Mouse (Mus musculus): ENCODE data around the gene Stab2. TPM values are rescaled to one million over a fixed set of nuclear protein-coding genes. Genes with fewer than 3 reads are reported as not detected.

The Stab2 gene
- polyA plus RNA-seq, 1 experiment from 2014 or later = 9.8 TPM

GRCm38 (mm10) chr10:87014391-87014965, 6.7 kb upstream of the Stab2 start:
- no peak overlapping the region for H3K9ac ChIP-seq (ENCODE audit: low read length)
- H3K4me2 ChIP-seq (ENCODE audit: low read depth, low read length) = no peak overlapping the region
- peak overlapping the region; percentile 30; the same call in 1 of the 2 replicates for H3K27ac ChIP-seq (ENCODE audit: low read length)
- H3K4me3 ChIP-seq (ENCODE audit: low read length) = no peak overlapping the region
- 53% methylated on average over 7 of the region's 7 CpGs for WGBS
- H3K9me3 ChIP-seq (ENCODE audit: control insufficient read depth, low read length) = no peaks in the 10 kb centered on the region
- no peaks in the 10 kb centered on the region for H3K36me3 ChIP-seq (ENCODE audit: control insufficient read depth, insufficient read depth, low read length)
- peak; percentile 81 for ATAC-seq (ENCODE audit: low read depth)
- H3K27me3 ChIP-seq (ENCODE audit: control insufficient read depth, insufficient read depth, low read depth, low read length) = no peaks in the 10 kb centered on the region
- H3K4me1 ChIP-seq (replicated peaks; ENCODE audit: control insufficient read depth, insufficient read depth, low read length) = 0 out of 2 replicates have a peak, but pooled peaks cover 4% of the 10 kb centered on the region

GRCm38 (mm10) chr10:87012087-87012486, 4.3 kb upstream of the Stab2 start:
- 77% methylated on average over 7 of the region's 7 CpGs for WGBS
- H3K27ac ChIP-seq (ENCODE audit: low read length) = no peak overlapping the region
- no peak for ATAC-seq (ENCODE audit: low read depth)

GRCm38 (mm10) chr10:87008215-87008499, 332 bp upstream of the Stab2 start:
- 75% methylated on average over 3 of the region's 3 CpGs for WGBS
- H3K27ac ChIP-seq (ENCODE audit: low read length) = no peak overlapping the region
- H3K9ac ChIP-seq (ENCODE audit: low read length) = no peak overlapping the region
- H3K4me2 ChIP-seq (ENCODE audit: low read depth, low read length) = no peak overlapping the region
- H3K36me3 ChIP-seq (ENCODE audit: control insufficient read depth, insufficient read depth, low read length) = no peaks in the 10 kb centered on the region
- no peaks in the 10 kb centered on the region for H3K9me3 ChIP-seq (ENCODE audit: control insufficient read depth, low read length)
- H3K4me1 ChIP-seq (replicated peaks; ENCODE audit: control insufficient read depth, insufficient read depth, low read length) = no peaks in the 10 kb centered on the region
- H3K27me3 ChIP-seq (ENCODE audit: control insufficient read depth, insufficient read depth, low read depth, low read length) = no peaks in the 10 kb centered on the region
- no peak overlapping the region for H3K4me3 ChIP-seq (ENCODE audit: low read length)
- ATAC-seq (ENCODE audit: low read depth) = no peak

More at GRCm38 (mm10) chr10:87012087-87012486, 4.3 kb upstream of the Stab2 start:
- Histone ChIP-seq H3K4me1 (replicated peaks; ENCODE audit: control insufficient read depth, insufficient read depth, low read length) (0 out of 2 replicates have a peak, but pooled peaks cover 4% of the 10 kb centered on the region), H3K9ac (ENCODE audit: low read length) (no peak overlapping the region), H3K9me3 (ENCODE audit: control insufficient read depth, low read length) (no peaks in the 10 kb centered on the region), H3K27me3 (ENCODE audit: control insufficient read depth, insufficient read depth, low read depth, low read length) (no peaks in the 10 kb centered on the region), H3K36me3 (ENCODE audit: control insufficient read depth, insufficient read depth, low read length) (no peaks in the 10 kb centered on the region), H3K4me2 (ENCODE audit: low read depth, low read length) (no peak overlapping the region), H3K4me3 (ENCODE audit: low read length) (no peak overlapping the region)

- Histone ChIP-seq H3K27me3 (ENCODE audit: control insufficient read depth, insufficient read depth, low read depth, low read length) (no peaks in the 10 kb centered on the region), H3K4me3 (ENCODE audit: low read length) (no peak overlapping the region), H3K4me1 (replicated peaks; ENCODE audit: control insufficient read depth, insufficient read depth, low read length) (no peaks in the 10 kb centered on the region), H3K9me3 (ENCODE audit: control insufficient read depth, low read length) (no peaks in the 10 kb centered on the region), H3K4me2 (ENCODE audit: low read depth, low read length) (no peak overlapping the region), H3K27ac (ENCODE audit: low read length) (no peak overlapping the region), H3K9ac (ENCODE audit: low read length) (no peak overlapping the region), H3K36me3 (ENCODE audit: control insufficient read depth, insufficient read depth, low read length) (no peaks in the 10 kb centered on the region)
- peak; percentile 36; the same call in 1 of the 2 replicates for ATAC-seq (ENCODE audit: low read depth)
- WGBS = 56% methylated on average over 14 of the region's 14 CpGs
Observed at GRCm38 (mm10) chr10:86992238-86992976, 15.4 kb downstream of the Stab2 start.

- Histone ChIP-seq H3K27me3 (ENCODE audit: control insufficient read depth, insufficient read depth, low read depth, low read length) (no peaks in the 10 kb centered on the region), H3K27ac (ENCODE audit: low read length) (no peak overlapping the region), H3K9ac (ENCODE audit: low read length) (no peak overlapping the region), H3K4me2 (ENCODE audit: low read depth, low read length) (no peak overlapping the region), H3K4me3 (ENCODE audit: low read length) (no peak overlapping the region), H3K4me1 (replicated peaks; ENCODE audit: control insufficient read depth, insufficient read depth, low read length) (no peaks in the 10 kb centered on the region), H3K36me3 (ENCODE audit: control insufficient read depth, insufficient read depth, low read length) (no peaks in the 10 kb centered on the region), H3K9me3 (ENCODE audit: control insufficient read depth, low read length) (no peaks in the 10 kb centered on the region)
- WGBS = 29% methylated on average over 9 of the region's 9 CpGs
- no peak for ATAC-seq (ENCODE audit: low read depth)
Observed at GRCm38 (mm10) chr10:86990666-86991065, 17.2 kb downstream of the Stab2 start.

- H3K4me1 ChIP-seq (replicated peaks; ENCODE audit: control insufficient read depth, insufficient read depth, low read length) = no peaks in the 10 kb centered on the region
- no peaks in the 10 kb centered on the region for H3K36me3 ChIP-seq (ENCODE audit: control insufficient read depth, insufficient read depth, low read length)
- no peak overlapping the region for H3K9ac ChIP-seq (ENCODE audit: low read length)
- H3K27ac ChIP-seq (ENCODE audit: low read length) = no peak overlapping the region
- WGBS = 49% methylated on average over 8 of the region's 8 CpGs
- ATAC-seq (ENCODE audit: low read depth) = no peak
- H3K9me3 ChIP-seq (ENCODE audit: control insufficient read depth, low read length) = no peaks in the 10 kb centered on the region
- no peak overlapping the region for H3K4me2 ChIP-seq (ENCODE audit: low read depth, low read length)
- H3K4me3 ChIP-seq (ENCODE audit: low read length) = no peak overlapping the region
- H3K27me3 ChIP-seq (ENCODE audit: control insufficient read depth, insufficient read depth, low read depth, low read length) = no peaks in the 10 kb centered on the region
Observed at GRCm38 (mm10) chr10:86989838-86990237, 18.0 kb downstream of the Stab2 start.

GRCm38 (mm10) chr10:86976001-86976726, 31.7 kb downstream of the Stab2 start:
- Histone ChIP-seq H3K36me3 (ENCODE audit: control insufficient read depth, insufficient read depth, low read length) (no peaks in the 10 kb centered on the region), H3K4me1 (replicated peaks; ENCODE audit: control insufficient read depth, insufficient read depth, low read length) (peaks cover 6% of the 10 kb centered on the region; the same call in 1 of the 2 replicates), H3K4me3 (ENCODE audit: low read length) (no peak overlapping the region), H3K9ac (ENCODE audit: low read length) (no peak overlapping the region), H3K9me3 (ENCODE audit: control insufficient read depth, low read length) (no peaks in the 10 kb centered on the region), H3K4me2 (ENCODE audit: low read depth, low read length) (no peak overlapping the region), H3K27me3 (ENCODE audit: control insufficient read depth, insufficient read depth, low read depth, low read length) (no peaks in the 10 kb centered on the region), H3K27ac (ENCODE audit: low read length) (no peak overlapping the region)
- no peak for ATAC-seq (ENCODE audit: low read depth)
- whole genome bisulfite sequencing = 83% methylated on average over 5 of the region's 5 CpGs

- no peaks in the 10 kb centered on the region for H3K27me3 ChIP-seq (ENCODE audit: control insufficient read depth, insufficient read depth, low read depth, low read length)
- H3K4me3 ChIP-seq (ENCODE audit: low read length) = no peak overlapping the region
- 82% methylated on average over 5 of the region's 5 CpGs for WGBS
- H3K4me2 ChIP-seq (ENCODE audit: low read depth, low read length) = no peak overlapping the region
- ATAC-seq (ENCODE audit: low read depth) = no peak
- H3K36me3 ChIP-seq (ENCODE audit: control insufficient read depth, insufficient read depth, low read length) = no peaks in the 10 kb centered on the region
- H3K9ac ChIP-seq (ENCODE audit: low read length) = no peak overlapping the region
- no peaks in the 10 kb centered on the region for H3K9me3 ChIP-seq (ENCODE audit: control insufficient read depth, low read length)
- H3K4me1 ChIP-seq (replicated peaks; ENCODE audit: control insufficient read depth, insufficient read depth, low read length) = peaks cover 6% of the 10 kb centered on the region; the same call in 1 of the 2 replicates
- H3K27ac ChIP-seq (ENCODE audit: low read length) = no peak overlapping the region
Observed at GRCm38 (mm10) chr10:86973276-86973675, 34.5 kb downstream of the Stab2 start.

- 22% methylated on average over 7 of the region's 7 CpGs for WGBS
- Histone ChIP-seq H3K36me3 (ENCODE audit: control insufficient read depth, insufficient read depth, low read length) (no peaks in the 10 kb centered on the region), H3K4me3 (ENCODE audit: low read length) (no peak overlapping the region), H3K4me1 (replicated peaks; ENCODE audit: control insufficient read depth, insufficient read depth, low read length) (peaks cover 6% of the 10 kb centered on the region; the same call in 1 of the 2 replicates), H3K9ac (ENCODE audit: low read length) (no peak overlapping the region), H3K9me3 (ENCODE audit: control insufficient read depth, low read length) (no peaks in the 10 kb centered on the region), H3K27ac (ENCODE audit: low read length) (no peak overlapping the region), H3K27me3 (ENCODE audit: control insufficient read depth, insufficient read depth, low read depth, low read length) (no peaks in the 10 kb centered on the region), H3K4me2 (ENCODE audit: low read depth, low read length) (peak overlapping the region; percentile 38; the same call in 1 of the 2 replicates)
- 0 out of 2 replicates have a peak, but pooled peaks have one; percentile 41 for ATAC-seq (ENCODE audit: low read depth)
Observed at GRCm38 (mm10) chr10:86972503-86972826, 35.4 kb downstream of the Stab2 start.
